Mouse (Mus musculus): ENCODE results near the gene Irgq.

DNA sequence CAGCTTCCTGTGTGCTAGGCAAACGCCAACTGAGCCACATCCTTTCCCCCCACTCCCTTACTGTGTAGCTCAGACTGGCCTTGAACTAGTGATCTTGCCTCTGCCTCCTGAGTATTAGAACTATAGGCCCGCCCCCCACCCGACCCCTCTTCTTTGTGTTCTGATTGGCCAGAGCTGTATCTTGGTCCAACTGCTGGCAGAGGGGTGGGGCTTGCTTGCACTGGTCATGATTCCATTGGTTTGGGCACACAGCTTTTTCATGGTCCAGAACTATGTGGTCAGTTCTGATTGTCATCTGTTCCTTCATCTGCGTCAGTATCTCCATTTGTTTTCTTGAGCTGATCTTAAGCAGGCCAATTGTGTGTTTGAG, 33.3 kb downstream of the Irgq start:
- TF ChIP-seq POLR2A (IDR thresholded peaks at IDR 0.05; ENCODE audit: insufficient read length, low read depth) (no peak), MYOG (IDR thresholded peaks at IDR 0.05; ENCODE audit: control insufficient read depth in 1 of 3, insufficient read depth in 1 of 3, insufficient read length in 2 of 3, low read depth in 2 of 3) (no peak), POLR2AphosphoS2 (IDR thresholded peaks at IDR 0.05; ENCODE audit: insufficient read length, low read depth) (no peak), USF1 (IDR thresholded peaks at IDR 0.05; ENCODE audit: low read depth) (no peak), TCF12 (IDR thresholded peaks at IDR 0.05; ENCODE audit: insufficient read depth, poor library complexity, severe bottlenecking) (no peak), MYOD1 (IDR thresholded peaks at IDR 0.05; ENCODE audit: control insufficient read depth in 1 of 3, insufficient read length in 2 of 3, low read depth in 2 of 3) (no peak), E2F4 (IDR thresholded peaks at IDR 0.05; ENCODE audit: insufficient read depth) (no peak), MAX (IDR thresholded peaks at IDR 0.05; ENCODE audit: low read depth) (no peak), TCF3 (IDR thresholded peaks at IDR 0.05; ENCODE audit: insufficient read length, low read depth) (no peak), CEBPB (IDR thresholded peaks at IDR 0.05; ENCODE audit: insufficient read depth, poor library complexity, severe bottlenecking) (no peak), REST (IDR thresholded peaks at IDR 0.05; ENCODE audit: insufficient read depth, insufficient read length) (no peak)

Measured in myocyte (in vitro differentiated cells).